Comparison of ENCODE assay signal across 15 mouse cellular contexts in the genomic region with DNA sequence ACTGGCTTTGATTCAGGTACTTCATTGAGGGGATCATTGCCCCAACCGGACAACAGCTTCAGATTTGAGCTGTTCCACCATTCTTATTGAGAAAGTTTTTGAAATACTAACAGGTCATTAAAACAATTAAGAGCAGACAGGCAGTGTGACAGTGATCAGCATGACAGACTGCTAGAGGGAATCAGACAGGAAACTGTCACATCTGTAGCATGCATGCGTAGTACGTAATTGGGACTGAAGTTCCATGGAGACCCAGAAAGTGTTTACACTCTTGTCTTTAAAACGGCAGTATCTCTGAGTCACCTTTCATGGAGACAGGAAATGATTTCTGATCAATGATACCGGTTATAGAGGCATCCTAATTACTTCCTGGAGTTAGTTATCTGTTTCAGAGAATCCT.
DNase-seq lines count a peak whose midpoint lies in the region; ATAC-seq and TF ChIP-seq lines count a peak whose summit lies in the region.
"Had no signal": no experiment of that assay in that cellular context is flagged by ENCODE, and none has a peak within 500 bp of the region (broad histone marks: within the 10 kb centered on the region; RNA-seq: fewer than 3 reads in every experiment).

No protein-coding gene starts in this region.

- peaks cover 1% of the 10 kb centered on the region for H3K4me1 ChIP-seq in cortical plate, adult 2 months (ENCODE audit: control insufficient read depth, insufficient read depth, low read length)
- H3K4me1 ChIP-seq in forebrain, embryonic 14.5 days (ENCODE audit: control insufficient read depth, insufficient read depth, low read length) = peaks cover 17% of the 10 kb centered on the region
- H3K4me1 ChIP-seq in hindbrain, postnatal 0 days (ENCODE audit: insufficient read depth, low read length) = no peaks in the 10 kb centered on the region
- peaks cover 12% of the 10 kb centered on the region for H3K4me1 ChIP-seq in neural tube, embryonic 12.5 days
- H3K4me1 ChIP-seq: limb, embryonic 12.5 days; megakaryocyte, embryonic 14.5 days had no signal

- H3K27ac ChIP-seq in cortical plate, adult 2 months (ENCODE audit: insufficient read depth, low read length) = no peak overlapping the region
- H3K27ac ChIP-seq in forebrain, embryonic 14.5 days (ENCODE audit: low read depth, low read length) = no peak overlapping the region
- no peak overlapping the region for H3K27ac ChIP-seq in hindbrain, postnatal 0 days
- H3K27ac ChIP-seq in neural tube, embryonic 12.5 days = no peak overlapping the region
- H3K27ac ChIP-seq: kidney, postnatal 0 days; limb, embryonic 12.5 days had no signal

- H3K4me2 ChIP-seq in forebrain, embryonic 14.5 days (ENCODE audit: low read length) = peak overlapping the region; percentile 54
- H3K4me2 ChIP-seq in hindbrain, postnatal 0 days (ENCODE audit: low read depth, low read length) = peak overlapping the region; percentile 56
- peak overlapping the region; percentile 56 for H3K4me2 ChIP-seq in neural tube, embryonic 12.5 days (replicated peaks)
- H3K4me2 ChIP-seq: heart, embryonic 11.5 days; limb, embryonic 12.5 days had no signal

- peak overlapping the region; percentile 8 for H3K4me3 ChIP-seq in cortical plate, adult 2 months (ENCODE audit: insufficient read depth, low read length)
- peak overlapping the region; percentile 32 for H3K4me3 ChIP-seq in forebrain, embryonic 14.5 days (ENCODE audit: low read depth, low read length)
- peak overlapping the region; percentile 39 for H3K4me3 ChIP-seq in hindbrain, postnatal 0 days (ENCODE audit: low read length)
- H3K4me3 ChIP-seq in neural tube, embryonic 12.5 days = no peak overlapping the region
- H3K4me3 ChIP-seq: limb, embryonic 12.5 days; megakaryocyte, embryonic 14.5 days had no signal

- no peaks in the 10 kb centered on the region for H3K36me3 ChIP-seq in forebrain, embryonic 14.5 days (ENCODE audit: control insufficient read depth, insufficient read depth, low read length)
- no peaks in the 10 kb centered on the region for H3K36me3 ChIP-seq in hindbrain, postnatal 0 days (ENCODE audit: insufficient read depth, low read length)
- no peaks in the 10 kb centered on the region for H3K36me3 ChIP-seq in neural tube, embryonic 12.5 days
- H3K36me3 ChIP-seq: limb, embryonic 12.5 days had no signal

- no peaks in the 10 kb centered on the region for H3K9me3 ChIP-seq in forebrain, embryonic 14.5 days (replicated peaks; ENCODE audit: control insufficient read depth, low read length)
- no peaks in the 10 kb centered on the region for H3K9me3 ChIP-seq in hindbrain, postnatal 0 days (ENCODE audit: low read length)
- no peaks in the 10 kb centered on the region for H3K9me3 ChIP-seq in neural tube, embryonic 12.5 days
- H3K9me3 ChIP-seq: limb, embryonic 12.5 days; megakaryocyte, embryonic 14.5 days had no signal

- no peak for TF ChIP-seq POLR2A in cortical plate, adult 2 months (IDR thresholded peaks at IDR 0.05; ENCODE audit: extremely low read depth, insufficient read depth, low read length)

- no peak for DNase-seq in forebrain, embryonic 14.5 days (ENCODE audit: low spot score)
- no peak for DNase-seq in hindbrain, postnatal 0 days (ENCODE audit: low spot score)
- DNase-seq in heart, adult 18-20 months = no peak
- DNase-seq in cerebellum, postnatal 25 days = no peak
- DNase-seq in lung, postnatal 10 days = no peak
- DNase-seq in spleen, postnatal 36 days (ENCODE audit: low spot score in 2 of 2) = no peak
- DNase-seq: adrenal gland, adult 2 months; cerebellum, postnatal 36 days; heart, postnatal 4 days had no signal

- 16% methylated on average over 5 of the region's 5 CpGs for WGBS in forebrain, embryonic 14.5 days
- WGBS in hindbrain, postnatal 0 days = 23% methylated on average over 5 of the region's 5 CpGs
- 58% methylated on average over 5 of the region's 5 CpGs for WGBS in neural tube, embryonic 12.5 days

- no peak for ATAC-seq in forebrain, embryonic 14.5 days
- no peak for ATAC-seq in hindbrain, postnatal 0 days
- ATAC-seq in neural tube, embryonic 12.5 days (ENCODE audit: low FRiP score, low read depth) = no peak

- no peaks in the 10 kb centered on the region for H3K27me3 ChIP-seq in forebrain, embryonic 14.5 days (replicated peaks; ENCODE audit: control insufficient read depth, insufficient read depth, low read length)
- no peaks in the 10 kb centered on the region for H3K27me3 ChIP-seq in hindbrain, postnatal 0 days (ENCODE audit: insufficient read depth, low read length)
- no peaks in the 10 kb centered on the region for H3K27me3 ChIP-seq in neural tube, embryonic 12.5 days (replicated peaks)
- H3K27me3 ChIP-seq: limb, embryonic 12.5 days; megakaryocyte, embryonic 14.5 days had no signal

- H3K9ac ChIP-seq in forebrain, embryonic 14.5 days (ENCODE audit: low read length) = peak overlapping the region; percentile 37; the same call in 1 of the 2 replicates
- H3K9ac ChIP-seq in hindbrain, postnatal 0 days (replicated peaks; ENCODE audit: low read length) = no peak overlapping the region; the same call in 1 of the 2 replicates
- H3K9ac ChIP-seq in neural tube, embryonic 12.5 days = no peak overlapping the region
- H3K9ac ChIP-seq: limb, embryonic 12.5 days had no signal

- TF ChIP-seq CTCF in cortical plate, adult 2 months (IDR thresholded peaks at IDR 0.05; ENCODE audit: extremely low read depth, insufficient read depth, low read length) = no peak
- no peak for TF ChIP-seq CTCF in hindbrain, postnatal 0 days (IDR thresholded peaks at IDR 0.05; ENCODE audit: low read depth)
